Mouse (Mus musculus): Measurements from ENCODE around the gene Gm27027. TPM values are rescaled to one million over a fixed set of nuclear protein-coding genes. Genes with fewer than 3 reads are reported as not detected.
A peak's percentile ranks its signal among the peaks of the same experiment; 100 is the strongest.

The Gm27027 gene
- polyA plus RNA-seq, 1 experiment from 2014 or later: not detected

- H3K9me3 ChIP-seq: no peaks in the 10 kb centered on the region
- ATAC-seq (ENCODE audit: insufficient number of reproducible peaks, insufficient read depth, low FRiP score, low TSS enrichment, low read depth): peak; percentile 20; the same call in 1 of the 2 replicates
- H3K9ac ChIP-seq (replicated peaks): peak overlapping the region; percentile 55
- 23% methylated on average over 21 of the region's 21 CpGs for WGBS
- peak overlapping the region; percentile 44 for H3K4me3 ChIP-seq (replicated peaks)
- peaks cover 21% of the 10 kb centered on the region for H3K36me3 ChIP-seq
- H3K4me1 ChIP-seq (replicated peaks): peaks cover 28% of the 10 kb centered on the region
- peak overlapping the region; percentile 83 for H3K4me2 ChIP-seq
- peak overlapping the region; percentile 70 for H3K27ac ChIP-seq
- H3K27me3 ChIP-seq: peaks cover 16% of the 10 kb centered on the region; the same call in 1 of the 2 replicates
Observed at GRCm38 (mm10) chr2:93975526-93976435, 20.4 kb downstream of the Gm27027 start.

GRCm38 (mm10) chr2:93975041-93975440 is 21.1 kb downstream of the Gm27027 start:
- Histone ChIP-seq H3K4me2 (no peak overlapping the region), H3K9ac (replicated peaks) (no peak overlapping the region), H3K4me1 (replicated peaks) (peaks cover 28% of the 10 kb centered on the region), H3K27ac (no peak overlapping the region), H3K4me3 (replicated peaks) (no peak overlapping the region), H3K36me3 (peaks cover 14% of the 10 kb centered on the region), H3K9me3 (no peaks in the 10 kb centered on the region), H3K27me3 (peaks cover 16% of the 10 kb centered on the region; the same call in 1 of the 2 replicates)
- 40% methylated on average over 7 of the region's 7 CpGs for WGBS
- no peak for ATAC-seq (ENCODE audit: insufficient number of reproducible peaks, insufficient read depth, low FRiP score, low TSS enrichment, low read depth)

DNA sequence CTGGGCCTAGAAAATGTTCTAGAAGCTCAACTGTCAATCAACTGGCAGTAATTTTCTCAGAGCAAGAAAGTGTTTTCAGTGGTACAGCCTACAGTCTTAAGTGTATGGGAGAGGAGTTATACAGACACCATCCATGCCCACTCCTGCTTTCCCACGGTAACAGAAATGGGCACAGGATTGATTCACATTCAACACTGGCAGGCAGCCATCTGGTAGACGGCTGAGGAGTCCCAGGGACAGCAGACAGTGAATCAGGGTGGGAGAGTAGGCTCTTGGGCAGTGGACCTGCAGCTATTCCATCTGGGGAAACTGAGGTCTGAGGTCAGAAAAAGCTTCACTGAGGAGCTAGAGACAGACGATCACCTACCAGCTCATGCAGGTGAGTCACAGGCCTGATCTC is 24.5 kb downstream of the Gm27027 start:
- no peak for ATAC-seq (ENCODE audit: insufficient number of reproducible peaks, insufficient read depth, low FRiP score, low TSS enrichment, low read depth)
- no peak overlapping the region for H3K27ac ChIP-seq
- H3K27me3 ChIP-seq: peaks cover 16% of the 10 kb centered on the region; the same call in 1 of the 2 replicates
- no peaks in the 10 kb centered on the region for H3K9me3 ChIP-seq
- peaks cover 19% of the 10 kb centered on the region for H3K4me1 ChIP-seq (replicated peaks)
- WGBS: 76% methylated on average over 3 of the region's 3 CpGs
- H3K36me3 ChIP-seq: no peaks in the 10 kb centered on the region
- H3K4me2 ChIP-seq: no peak overlapping the region
- H3K4me3 ChIP-seq (replicated peaks): no peak overlapping the region
- H3K9ac ChIP-seq (replicated peaks): no peak overlapping the region

GRCm38 (mm10) chr2:93964494-93965160 is 31.5 kb downstream of the Gm27027 start:
- Histone ChIP-seq H3K9me3 (no peaks in the 10 kb centered on the region), H3K4me1 (replicated peaks) (no peaks in the 10 kb centered on the region), H3K36me3 (no peaks in the 10 kb centered on the region), H3K4me2 (no peak overlapping the region), H3K27ac (no peak overlapping the region), H3K27me3 (peaks cover 20% of the 10 kb centered on the region), H3K9ac (replicated peaks) (no peak overlapping the region), H3K4me3 (replicated peaks) (no peak overlapping the region)
- WGBS: 68% methylated on average over 7 of the region's 7 CpGs
- no peak for ATAC-seq (ENCODE audit: insufficient number of reproducible peaks, insufficient read depth, low FRiP score, low TSS enrichment, low read depth)

GRCm38 (mm10) chr2:93963802-93964201 is 32.4 kb downstream of the Gm27027 start:
- ATAC-seq (ENCODE audit: insufficient number of reproducible peaks, insufficient read depth, low FRiP score, low TSS enrichment, low read depth): no peak

DNA sequence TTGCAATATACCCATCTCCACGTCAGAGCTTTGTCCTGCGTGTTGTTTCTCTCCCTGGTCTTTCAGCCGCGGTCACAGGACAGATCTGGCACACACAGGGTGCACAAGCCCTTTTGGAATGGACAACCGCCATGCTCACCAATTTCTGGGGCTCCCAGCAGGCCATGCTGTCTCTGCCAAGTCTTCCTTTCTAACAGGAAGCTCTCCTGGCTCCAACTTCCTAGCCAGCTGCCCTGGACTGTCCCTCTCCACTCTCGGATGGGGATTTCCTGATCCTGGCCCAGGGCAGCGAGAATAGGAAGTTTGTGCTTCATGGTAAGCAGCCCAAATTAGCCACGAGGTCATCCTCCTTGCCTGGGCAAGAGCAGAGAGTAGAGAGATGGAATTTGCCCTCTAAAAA is 34.4 kb downstream of the Gm27027 start:
- WGBS: 70% methylated on average over 8 of the region's 8 CpGs
- H3K27ac ChIP-seq: no peak overlapping the region
- ATAC-seq (ENCODE audit: insufficient number of reproducible peaks, insufficient read depth, low FRiP score, low TSS enrichment, low read depth): no peak
- H3K9ac ChIP-seq (replicated peaks): no peak overlapping the region
- H3K4me1 ChIP-seq (replicated peaks): peaks cover 7% of the 10 kb centered on the region; the same call in 1 of the 2 replicates
- peaks cover 48% of the 10 kb centered on the region for H3K27me3 ChIP-seq
- no peaks in the 10 kb centered on the region for H3K9me3 ChIP-seq
- H3K4me2 ChIP-seq: no peak overlapping the region
- no peak overlapping the region for H3K4me3 ChIP-seq (replicated peaks)
- H3K36me3 ChIP-seq: no peaks in the 10 kb centered on the region

More at GRCm38 (mm10) chr2:93963802-93964201, 32.4 kb downstream of the Gm27027 start:
- H3K27ac ChIP-seq: no peak overlapping the region
- H3K4me2 ChIP-seq: no peak overlapping the region
- H3K9me3 ChIP-seq: no peaks in the 10 kb centered on the region
- H3K9ac ChIP-seq (replicated peaks): no peak overlapping the region
- no peaks in the 10 kb centered on the region for H3K4me1 ChIP-seq (replicated peaks)
- H3K4me3 ChIP-seq (replicated peaks): no peak overlapping the region
- H3K36me3 ChIP-seq: no peaks in the 10 kb centered on the region
- 78% methylated on average over 1 of the region's 1 CpGs for WGBS
- H3K27me3 ChIP-seq: peaks cover 27% of the 10 kb centered on the region

- H3K9ac ChIP-seq (replicated peaks): no peak overlapping the region
- no peak for ATAC-seq (ENCODE audit: insufficient number of reproducible peaks, insufficient read depth, low FRiP score, low TSS enrichment, low read depth)
- H3K4me2 ChIP-seq: no peak overlapping the region
- H3K36me3 ChIP-seq: no peaks in the 10 kb centered on the region
- H3K4me1 ChIP-seq (replicated peaks): peaks cover 28% of the 10 kb centered on the region
- peaks cover 71% of the 10 kb centered on the region for H3K27me3 ChIP-seq
- H3K27ac ChIP-seq: no peak overlapping the region
- no peaks in the 10 kb centered on the region for H3K9me3 ChIP-seq
- H3K4me3 ChIP-seq (replicated peaks): no peak overlapping the region
- WGBS: 78% methylated on average over 8 of the region's 8 CpGs
Observed at GRCm38 (mm10) chr2:93959346-93959745, 36.8 kb downstream of the Gm27027 start.

DNA sequence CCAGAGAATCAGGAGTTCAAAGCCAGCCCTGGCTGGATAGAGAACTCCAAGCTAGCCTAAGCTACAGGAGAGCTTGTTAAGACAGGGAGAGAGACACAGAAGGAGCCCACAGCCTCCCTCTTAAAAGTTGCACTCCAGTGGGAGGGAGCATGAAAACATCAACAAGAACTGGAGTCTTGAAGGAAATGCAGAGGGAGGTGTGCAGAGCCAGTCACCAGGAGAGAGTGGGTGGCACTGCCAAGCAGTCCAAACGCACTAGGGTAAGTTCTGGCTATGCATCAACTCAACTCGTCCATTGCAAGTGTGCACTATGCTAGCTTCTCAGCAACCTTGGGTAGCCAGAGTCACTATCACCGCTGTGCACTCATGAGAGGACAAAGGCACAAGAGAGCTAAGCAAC is 37.9 kb downstream of the Gm27027 start:
- Histone ChIP-seq H3K4me3 (replicated peaks) (no peak overlapping the region), H3K9ac (replicated peaks) (no peak overlapping the region), H3K27ac (no peak overlapping the region), H3K9me3 (no peaks in the 10 kb centered on the region), H3K4me1 (replicated peaks) (peaks cover 28% of the 10 kb centered on the region), H3K27me3 (peaks cover 83% of the 10 kb centered on the region), H3K36me3 (no peaks in the 10 kb centered on the region), H3K4me2 (no peak overlapping the region)
- 71% methylated on average over 3 of the region's 3 CpGs for WGBS
- no peak for ATAC-seq (ENCODE audit: insufficient number of reproducible peaks, insufficient read depth, low FRiP score, low TSS enrichment, low read depth)

DNA sequence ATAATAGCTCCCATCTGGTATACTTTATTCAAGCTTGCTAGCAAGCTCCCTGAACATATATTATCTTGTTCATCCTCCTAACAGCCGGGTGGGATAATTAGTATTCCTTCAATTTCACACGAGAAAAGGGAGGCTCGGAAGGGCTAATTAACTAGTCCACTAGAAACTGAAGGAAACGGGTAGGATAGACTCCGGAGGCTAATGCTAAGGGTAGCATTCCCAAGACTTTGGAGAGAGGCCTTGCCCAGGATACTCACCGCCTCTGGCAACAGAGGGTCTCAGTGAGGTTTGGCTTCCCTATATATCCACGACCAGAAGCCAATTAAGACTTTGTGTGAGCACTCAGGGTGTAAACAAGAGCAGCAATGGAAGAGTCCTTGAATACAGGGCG is 38.4 kb downstream of the Gm27027 start:
- H3K4me1 ChIP-seq (replicated peaks): peaks cover 28% of the 10 kb centered on the region
- WGBS: 42% methylated on average over 8 of the region's 8 CpGs
- peaks cover 87% of the 10 kb centered on the region for H3K27me3 ChIP-seq
- no peak for ATAC-seq (ENCODE audit: insufficient number of reproducible peaks, insufficient read depth, low FRiP score, low TSS enrichment, low read depth)
- no peaks in the 10 kb centered on the region for H3K36me3 ChIP-seq
- no peak overlapping the region for H3K9ac ChIP-seq (replicated peaks)
- no peak overlapping the region for H3K27ac ChIP-seq
- no peak overlapping the region for H3K4me2 ChIP-seq
- H3K4me3 ChIP-seq (replicated peaks): peak overlapping the region; percentile 63; the same call in 1 of the 2 replicates
- H3K9me3 ChIP-seq: no peaks in the 10 kb centered on the region

GRCm38 (mm10) chr2:93956908-93957784 is 39.0 kb downstream of the Gm27027 start, which contains the start of gene Gm13889:
Gene Gm13889, minus strand, starts transcription at chr2:93957201.
- 8% methylated on average over 50 of the region's 62 CpGs for WGBS
- 0 out of 2 replicates have a peak, but pooled peaks have one; percentile 48 for ATAC-seq (ENCODE audit: insufficient number of reproducible peaks, insufficient read depth, low FRiP score, low TSS enrichment, low read depth)
- no peak within 1 kb of the TSS for H3K27ac ChIP-seq
- H3K27me3 ChIP-seq: peaks cover 91% of the 10 kb centered on the region
- peak within 1 kb of the TSS; percentile 96 for H3K4me2 ChIP-seq
- peak within 1 kb of the TSS; percentile 62 for H3K9ac ChIP-seq (replicated peaks)
- H3K36me3 ChIP-seq: no peaks in the 10 kb centered on the region
- H3K9me3 ChIP-seq: no peaks in the 10 kb centered on the region
- peak within 1 kb of the TSS; percentile 63 for H3K4me3 ChIP-seq (replicated peaks)
- H3K4me1 ChIP-seq (replicated peaks): peaks cover 28% of the 10 kb centered on the region

Data from limb, embryonic 12.5 days (tissue).